Mouse (Mus musculus) c-Kit-positive CD71-negative TER-119-negative erythroid progenitor cells, embryonic 14.5 days (primary cell): ENCODE measurements at regions not wholly inside any gene's neighbourhood (a gene's known extent, or its start where the extent isn't known, plus 50 kb on each side); places are given as distances from the start of the nearest gene placed in this dataset.
A peak's percentile ranks its signal among the peaks of the same experiment; 100 is the strongest.

ENCODE experiments used
- DNase-seq: peaks from one replicate; pipeline ENCODE4 v3.0.0-alpha.2; 2013; ENCODE audit warnings: low read depth

DNA sequence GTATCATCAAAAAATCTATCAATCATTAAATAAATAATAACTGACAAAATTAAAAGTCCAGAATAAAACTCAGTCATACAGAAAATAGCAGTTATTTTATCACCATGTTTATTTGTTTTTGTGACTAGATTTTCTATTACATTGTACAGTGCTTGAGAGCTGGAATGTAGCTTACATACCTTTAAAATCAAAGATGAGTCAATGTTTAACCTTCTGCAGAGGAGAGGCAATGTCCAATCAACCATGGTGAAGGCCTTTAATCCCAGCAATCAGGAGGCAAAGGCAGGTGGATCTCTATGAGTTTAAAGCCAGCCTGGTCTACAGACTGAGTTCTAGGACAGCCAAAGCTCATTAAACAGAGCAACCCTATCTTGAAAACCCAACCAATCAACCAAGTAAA, 131.1 kb downstream of the Gm9733 start:
- DNase-seq = no peak

GRCm38 (mm10) chr3:15202760-15203159, 129.3 kb downstream of the Gm9733 start:
- DNase-seq = no peak

- no peak for DNase-seq
Measured at GRCm38 (mm10) chr3:15205266-15206229, 126.6 kb downstream of the Gm9733 start.

- DNase-seq = no peak
Measured at GRCm38 (mm10) chr3:15212357-15212756, 119.7 kb downstream of the Gm9733 start.

- no peak for DNase-seq
Measured at GRCm38 (mm10) chr3:15217591-15217990, 114.5 kb downstream of the Gm9733 start.

DNA sequence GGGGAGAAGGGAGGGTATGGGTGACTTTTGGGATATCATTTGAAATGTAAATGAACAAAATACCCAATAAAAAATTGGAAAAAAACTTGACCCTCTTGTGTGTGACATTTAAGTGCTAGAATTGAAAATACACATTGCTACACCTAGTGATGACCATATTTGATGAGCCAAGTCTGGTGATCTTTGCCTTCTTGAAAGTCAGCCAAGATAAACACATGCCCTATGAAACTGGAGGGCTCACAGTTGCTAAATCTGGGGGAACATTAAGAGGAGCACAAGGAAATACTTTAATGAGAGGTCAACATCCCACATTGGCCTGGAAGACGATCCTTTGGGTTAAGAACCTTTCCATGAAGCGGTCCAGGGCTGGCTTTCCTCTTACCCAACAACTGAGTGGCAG, 112.8 kb downstream of the Gm9733 start:
- no peak for DNase-seq

DNA sequence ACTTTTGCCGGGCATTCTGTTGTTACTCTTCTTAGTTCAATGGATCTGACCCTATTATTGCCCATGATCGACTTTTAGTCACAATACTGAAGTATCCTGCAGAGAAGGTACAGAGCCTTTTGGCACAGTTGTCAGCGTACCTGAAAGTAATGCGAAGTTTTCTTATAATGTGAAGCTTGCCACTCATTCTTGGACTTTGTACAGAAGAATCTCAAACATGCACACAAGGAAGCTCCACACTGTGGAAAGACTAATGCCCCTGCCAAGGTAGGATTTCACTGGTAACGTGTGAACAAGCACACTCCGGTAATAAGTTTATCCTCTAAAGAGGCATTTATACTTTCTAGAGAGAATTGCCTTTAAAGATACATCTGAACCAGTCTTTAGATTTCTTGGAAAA, 108.8 kb downstream of the Gm9733 start:
- DNase-seq = no peak

GRCm38 (mm10) chr3:15224452-15224851, 107.7 kb downstream of the Gm9733 start:
- no peak for DNase-seq

- no peak for DNase-seq
Measured at GRCm38 (mm10) chr3:15228641-15229040, 103.5 kb downstream of the Gm9733 start.

DNA sequence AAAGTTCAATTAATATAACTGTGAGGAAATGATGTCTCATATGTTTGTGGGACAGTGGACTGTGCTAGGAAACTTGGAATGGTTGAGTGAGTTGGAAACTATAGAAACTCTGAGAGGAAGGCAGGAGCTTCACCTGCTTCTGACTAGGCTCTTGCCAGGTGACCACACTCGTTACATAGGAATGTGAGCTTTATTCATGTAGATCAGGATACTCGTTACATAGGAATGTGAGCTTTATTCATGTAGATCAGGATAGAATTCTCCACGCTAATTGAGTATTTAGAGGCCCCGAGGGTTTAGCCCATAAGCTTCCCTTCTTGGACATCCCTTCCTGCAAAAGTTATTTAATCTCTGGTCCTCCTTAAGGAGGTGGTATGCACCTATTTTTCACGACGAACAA, 101.9 kb downstream of the Gm9733 start:
- no peak for DNase-seq

DNA sequence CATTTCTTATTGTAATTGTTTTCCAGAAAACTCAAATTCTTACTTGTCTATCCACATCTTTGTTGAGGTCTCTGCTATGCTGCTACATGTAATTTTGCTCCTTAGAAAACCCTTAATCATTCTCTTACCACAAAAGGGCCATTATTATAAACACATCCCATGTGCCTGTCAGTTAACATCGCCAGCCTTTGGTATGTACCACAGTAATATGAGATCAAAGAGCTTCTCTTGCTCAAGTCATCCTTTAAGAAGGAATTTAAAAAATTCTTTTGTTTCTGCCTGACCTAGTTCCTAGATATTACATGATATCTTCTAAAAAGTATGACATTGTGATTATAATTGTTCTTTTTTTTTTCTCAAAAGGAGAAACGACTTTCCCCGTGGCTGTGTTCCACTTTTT, 100.7 kb downstream of the Gm9733 start:
- no peak for DNase-seq

DNA sequence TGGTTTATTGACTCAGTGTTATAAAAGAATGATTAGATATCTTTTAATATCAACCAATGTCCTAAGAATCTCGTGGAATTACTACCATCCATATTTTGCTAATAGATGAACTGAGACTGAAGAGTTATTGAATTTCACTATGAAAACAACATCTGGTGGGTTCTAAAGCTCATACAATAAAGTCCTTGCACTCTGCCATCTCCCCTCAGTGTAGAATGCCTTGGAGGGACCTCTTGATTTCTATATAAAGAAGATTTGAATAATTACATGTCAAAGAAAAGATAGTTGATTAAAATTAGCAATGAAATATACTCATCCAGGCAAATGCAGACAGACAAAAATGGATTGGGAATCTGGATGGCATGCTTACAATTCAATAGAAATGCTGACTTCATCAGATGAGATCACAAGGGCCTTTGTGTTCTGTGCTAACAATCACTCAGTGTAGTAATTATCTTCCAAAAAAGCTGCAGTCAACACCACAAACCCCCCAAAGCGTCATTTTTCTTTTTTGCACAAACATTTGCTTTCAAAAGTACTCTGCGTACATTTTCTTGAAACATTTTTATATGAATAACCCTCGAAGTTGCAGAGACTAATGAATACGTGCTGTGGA, 94.2 kb downstream of the Gm9733 start:
- no peak for DNase-seq

GRCm38 (mm10) chr3:15242388-15242787, 89.7 kb downstream of the Gm9733 start:
- DNase-seq = no peak

- no peak for DNase-seq
Measured at GRCm38 (mm10) chr3:15243584-15243983, 88.5 kb downstream of the Gm9733 start.

GRCm38 (mm10) chr3:15244999-15245398, 87.1 kb downstream of the Gm9733 start:
- peak; percentile 47 for DNase-seq
